Mouse (Mus musculus): ENCODE measurements around the gene Dhx32. TPM values are rescaled to one million over a fixed set of nuclear protein-coding genes. Genes with fewer than 3 reads are reported as not detected.

The Dhx32 gene
- polyA plus RNA-seq, 1 experiment from 2014 or later: 36.8 TPM

GRCm38 (mm10) chr7:133765849-133766243, 16.7 kb downstream of the Dhx32 start:
- ATAC-seq (ENCODE audit: low FRiP score, low read depth): no peak
- no peaks in the 10 kb centered on the region for H3K27me3 ChIP-seq (replicated peaks)
- no peaks in the 10 kb centered on the region for H3K36me3 ChIP-seq
- H3K4me2 ChIP-seq (replicated peaks): no peak overlapping the region
- no peak overlapping the region for H3K4me3 ChIP-seq
- H3K9ac ChIP-seq: no peak overlapping the region
- H3K27ac ChIP-seq: no peak overlapping the region
- 75% methylated on average over 13 of the region's 13 CpGs for WGBS
- H3K9me3 ChIP-seq: no peaks in the 10 kb centered on the region
- H3K4me1 ChIP-seq: 0 out of 2 replicates have a peak, but pooled peaks cover 7% of the 10 kb centered on the region

GRCm38 (mm10) chr7:133765240-133765848, 17.2 kb downstream of the Dhx32 start:
- H3K36me3 ChIP-seq: no peaks in the 10 kb centered on the region
- H3K9me3 ChIP-seq: no peaks in the 10 kb centered on the region
- no peaks in the 10 kb centered on the region for H3K27me3 ChIP-seq (replicated peaks)
- no peak overlapping the region for H3K4me3 ChIP-seq
- no peak overlapping the region for H3K4me2 ChIP-seq (replicated peaks)
- H3K27ac ChIP-seq: no peak overlapping the region
- ATAC-seq (ENCODE audit: low FRiP score, low read depth): no peak
- 80% methylated on average over 10 of the region's 10 CpGs for WGBS
- H3K4me1 ChIP-seq: 0 out of 2 replicates have a peak, but pooled peaks cover 7% of the 10 kb centered on the region
- H3K9ac ChIP-seq: no peak overlapping the region

- ATAC-seq (ENCODE audit: low FRiP score, low read depth): no peak
- Histone ChIP-seq H3K9me3 (no peaks in the 10 kb centered on the region), H3K27me3 (replicated peaks) (no peaks in the 10 kb centered on the region), H3K4me3 (no peak overlapping the region), H3K4me2 (replicated peaks) (no peak overlapping the region), H3K27ac (no peak overlapping the region), H3K4me1 (peaks cover 16% of the 10 kb centered on the region; the same call in 1 of the 2 replicates), H3K36me3 (no peaks in the 10 kb centered on the region), H3K9ac (no peak overlapping the region)
- WGBS: 82% methylated on average over 2 of the region's 2 CpGs
These were observed 18.1 kb downstream of the Dhx32 start for GRCm38 (mm10) chr7:133764425-133764824.

GRCm38 (mm10) chr7:133762696-133763095, 19.8 kb downstream of the Dhx32 start:
- no peak overlapping the region for H3K4me3 ChIP-seq
- ATAC-seq (ENCODE audit: low FRiP score, low read depth): no peak
- 90% methylated on average over 6 of the region's 6 CpGs for WGBS

GRCm38 (mm10) chr7:133759611-133760353, 22.7 kb downstream of the Dhx32 start:
- peak overlapping the region; percentile 23 for H3K4me3 ChIP-seq
- no peaks in the 10 kb centered on the region for H3K9me3 ChIP-seq
- WGBS: 4% methylated on average over 27 of the region's 27 CpGs
- H3K9ac ChIP-seq: peak overlapping the region; percentile 39
- no peak overlapping the region; the same call in 1 of the 2 replicates for H3K27ac ChIP-seq
- H3K27me3 ChIP-seq (replicated peaks): no peaks in the 10 kb centered on the region
- H3K4me1 ChIP-seq: peaks cover 19% of the 10 kb centered on the region
- H3K36me3 ChIP-seq: no peaks in the 10 kb centered on the region
- peak; percentile 94 for ATAC-seq (ENCODE audit: low FRiP score, low read depth)
- peak overlapping the region; percentile 58 for H3K4me2 ChIP-seq (replicated peaks)

More at GRCm38 (mm10) chr7:133762696-133763095, 19.8 kb downstream of the Dhx32 start:
- Histone ChIP-seq H3K27ac (no peak overlapping the region), H3K36me3 (no peaks in the 10 kb centered on the region), H3K4me2 (replicated peaks) (no peak overlapping the region), H3K4me1 (peaks cover 26% of the 10 kb centered on the region), H3K9me3 (no peaks in the 10 kb centered on the region), H3K27me3 (replicated peaks) (no peaks in the 10 kb centered on the region), H3K9ac (no peak overlapping the region)

GRCm38 (mm10) chr7:133758716-133759115, 23.8 kb downstream of the Dhx32 start:
- Histone ChIP-seq H3K36me3 (no peaks in the 10 kb centered on the region), H3K27ac (no peak overlapping the region), H3K9me3 (no peaks in the 10 kb centered on the region), H3K4me1 (peaks cover 19% of the 10 kb centered on the region), H3K4me3 (no peak overlapping the region), H3K4me2 (replicated peaks) (peak overlapping the region; percentile 58), H3K9ac (no peak overlapping the region), H3K27me3 (replicated peaks) (no peaks in the 10 kb centered on the region)
- no peak for ATAC-seq (ENCODE audit: low FRiP score, low read depth)
- 84% methylated on average over 5 of the region's 5 CpGs for WGBS

- H3K27me3 ChIP-seq (replicated peaks): no peaks in the 10 kb centered on the region
- H3K27ac ChIP-seq: no peak overlapping the region
- no peak for ATAC-seq (ENCODE audit: low FRiP score, low read depth)
- H3K9me3 ChIP-seq: no peaks in the 10 kb centered on the region
- H3K4me1 ChIP-seq: peaks cover 19% of the 10 kb centered on the region
- no peak overlapping the region for H3K4me3 ChIP-seq
- no peaks in the 10 kb centered on the region for H3K36me3 ChIP-seq
- peak overlapping the region; percentile 43 for H3K4me2 ChIP-seq (replicated peaks)
- no peak overlapping the region for H3K9ac ChIP-seq
- 41% methylated on average over 5 of the region's 5 CpGs for WGBS
These were observed 24.5 kb downstream of the Dhx32 start for GRCm38 (mm10) chr7:133757961-133758455.

- no peak overlapping the region for H3K9ac ChIP-seq
- H3K4me3 ChIP-seq: no peak overlapping the region
- no peak overlapping the region for H3K4me2 ChIP-seq (replicated peaks)
- H3K9me3 ChIP-seq: no peaks in the 10 kb centered on the region
- H3K27ac ChIP-seq: no peak overlapping the region
- no peaks in the 10 kb centered on the region for H3K27me3 ChIP-seq (replicated peaks)
- H3K36me3 ChIP-seq: peaks cover 23% of the 10 kb centered on the region; the same call in 1 of the 2 replicates
- 88% methylated on average over 5 of the region's 5 CpGs for WGBS
- no peak for ATAC-seq (ENCODE audit: low FRiP score, low read depth)
- H3K4me1 ChIP-seq: no peaks in the 10 kb centered on the region
These were observed 31.4 kb downstream of the Dhx32 start for GRCm38 (mm10) chr7:133751163-133751562.

GRCm38 (mm10) chr7:133750666-133751065, 31.9 kb downstream of the Dhx32 start:
- Histone ChIP-seq H3K4me2 (replicated peaks) (no peak overlapping the region), H3K9ac (no peak overlapping the region), H3K27me3 (replicated peaks) (no peaks in the 10 kb centered on the region), H3K36me3 (peaks cover 23% of the 10 kb centered on the region; the same call in 1 of the 2 replicates), H3K4me3 (no peak overlapping the region), H3K27ac (no peak overlapping the region), H3K9me3 (no peaks in the 10 kb centered on the region), H3K4me1 (no peaks in the 10 kb centered on the region)
- 75% methylated on average over 5 of the region's 5 CpGs for WGBS
- ATAC-seq (ENCODE audit: low FRiP score, low read depth): no peak

- H3K27me3 ChIP-seq (replicated peaks): no peaks in the 10 kb centered on the region
- H3K9ac ChIP-seq: no peak overlapping the region
- H3K27ac ChIP-seq: no peak overlapping the region
- H3K4me3 ChIP-seq: no peak overlapping the region
- H3K4me1 ChIP-seq: no peaks in the 10 kb centered on the region
- H3K9me3 ChIP-seq: no peaks in the 10 kb centered on the region
- no peak overlapping the region for H3K4me2 ChIP-seq (replicated peaks)
- H3K36me3 ChIP-seq: peaks cover 23% of the 10 kb centered on the region; the same call in 1 of the 2 replicates
- no peak for ATAC-seq (ENCODE audit: low FRiP score, low read depth)
- 82% methylated on average over 14 of the region's 14 CpGs for WGBS
These were observed 33.8 kb downstream of the Dhx32 start for GRCm38 (mm10) chr7:133748753-133749152.

GRCm38 (mm10) chr7:133747372-133747771, 35.2 kb downstream of the Dhx32 start:
- H3K27ac ChIP-seq: no peak overlapping the region
- peaks cover 25% of the 10 kb centered on the region; the same call in 1 of the 2 replicates for H3K36me3 ChIP-seq
- H3K9ac ChIP-seq: no peak overlapping the region
- H3K9me3 ChIP-seq: no peaks in the 10 kb centered on the region
- ATAC-seq (ENCODE audit: low FRiP score, low read depth): no peak
- H3K4me1 ChIP-seq: no peaks in the 10 kb centered on the region
- 90% methylated on average over 8 of the region's 8 CpGs for WGBS
- H3K4me2 ChIP-seq (replicated peaks): no peak overlapping the region
- H3K27me3 ChIP-seq (replicated peaks): no peaks in the 10 kb centered on the region
- H3K4me3 ChIP-seq: no peak overlapping the region

GRCm38 (mm10) chr7:133744701-133745100, 37.8 kb downstream of the Dhx32 start:
- H3K4me1 ChIP-seq: no peaks in the 10 kb centered on the region
- H3K4me3 ChIP-seq: no peak overlapping the region
- H3K36me3 ChIP-seq: peaks cover 38% of the 10 kb centered on the region
- no peak overlapping the region for H3K27ac ChIP-seq
- no peaks in the 10 kb centered on the region for H3K27me3 ChIP-seq (replicated peaks)
- no peak overlapping the region for H3K4me2 ChIP-seq (replicated peaks)
- no peak overlapping the region for H3K9ac ChIP-seq
- 75% methylated on average over 4 of the region's 4 CpGs for WGBS
- ATAC-seq (ENCODE audit: low FRiP score, low read depth): no peak
- no peaks in the 10 kb centered on the region for H3K9me3 ChIP-seq

Data from neural tube, embryonic 12.5 days (tissue).